Comparison of ENCODE assay signal across 10 mouse cellular contexts in the genomic region with DNA sequence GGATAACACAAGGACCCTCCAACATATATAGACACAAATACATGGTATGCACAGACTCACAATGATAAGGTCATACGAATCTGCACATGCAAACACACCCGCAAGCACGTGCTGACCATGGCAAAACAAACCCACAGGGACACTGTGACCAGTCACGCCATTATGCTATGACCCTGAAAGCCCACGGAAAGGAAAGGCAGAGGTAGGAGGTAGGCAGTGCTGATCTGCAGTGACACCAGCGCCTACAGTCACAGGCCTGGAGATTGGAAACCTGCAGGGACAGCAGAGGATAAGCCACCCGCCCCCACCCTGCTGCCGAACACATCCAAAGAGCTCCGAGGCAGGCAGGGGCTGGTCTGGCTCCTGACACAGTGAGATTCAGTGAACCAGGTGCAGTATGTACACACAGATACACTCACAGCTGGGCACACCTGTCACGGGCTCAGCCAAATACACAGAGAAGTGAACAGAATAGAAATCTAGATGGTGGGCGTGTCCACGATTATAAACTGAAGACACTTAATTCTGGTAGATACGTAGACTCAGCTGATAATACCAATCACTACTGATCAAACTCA. TPM values are rescaled to one million over a fixed set of nuclear protein-coding genes. Genes with fewer than 3 reads are reported as not detected.
DNase-seq lines count a peak whose midpoint lies in the region; ATAC-seq and TF ChIP-seq lines count a peak whose summit lies in the region.
"Had no signal": no experiment of that assay in that cellular context is flagged by ENCODE, and none has a peak within 500 bp of the region (broad histone marks: within the 10 kb centered on the region; RNA-seq: fewer than 3 reads in every experiment).

No protein-coding gene starts in this region.

- no peak for TF ChIP-seq CTCF in cortical plate, adult 2 months (IDR thresholded peaks at IDR 0.05; ENCODE audit: extremely low read depth, insufficient read depth, low read length)

- H3K4me2 ChIP-seq in hindbrain, embryonic 13.5 days = no peak overlapping the region
- H3K4me2 ChIP-seq in hindbrain, embryonic 11.5 days (replicated peaks; ENCODE audit: low read depth, low read length) = no peak overlapping the region
- H3K4me2 ChIP-seq in limb, embryonic 15.5 days = no peak overlapping the region
- H3K4me2 ChIP-seq: liver, embryonic 13.5 days had no signal

- H3K9ac ChIP-seq in hindbrain, embryonic 13.5 days = no peak overlapping the region
- H3K9ac ChIP-seq in hindbrain, embryonic 11.5 days (ENCODE audit: low read depth, low read length) = no peak overlapping the region
- no peak overlapping the region for H3K9ac ChIP-seq in ES-E14 (ENCODE audit: insufficient read depth, low read depth, low read length, poor library complexity, severe bottlenecking)
- H3K9ac ChIP-seq in limb, embryonic 15.5 days = no peak overlapping the region
- H3K9ac ChIP-seq: liver, embryonic 13.5 days had no signal

- no peaks in the 10 kb centered on the region for H3K27me3 ChIP-seq in hindbrain, embryonic 13.5 days
- no peaks in the 10 kb centered on the region for H3K27me3 ChIP-seq in hindbrain, embryonic 11.5 days (ENCODE audit: control insufficient read depth, insufficient read depth, low read length)
- no peaks in the 10 kb centered on the region for H3K27me3 ChIP-seq in limb, embryonic 15.5 days
- H3K27me3 ChIP-seq: liver, embryonic 13.5 days had no signal

- in situ Hi-C loops in ES-E14 (cut with MboI; ENCODE audit: low sequenced_read_pairs in 2 of 2, unreplicated experiment in 2 of 2) = no loop called here

- no peak overlapping the region for H3K4me3 ChIP-seq in hindbrain, embryonic 13.5 days
- H3K4me3 ChIP-seq in hindbrain, embryonic 11.5 days (ENCODE audit: low read depth, low read length) = no peak overlapping the region
- H3K4me3 ChIP-seq in ES-E14 (ENCODE audit: insufficient read depth in 1 of 2, low read depth in 1 of 2, low read length in 2 of 2, poor library complexity in 1 of 2, severe bottlenecking in 1 of 2) = no peak overlapping the region
- H3K4me3 ChIP-seq in cortical plate, adult 2 months (ENCODE audit: insufficient read depth, low read length) = no peak overlapping the region
- H3K4me3 ChIP-seq in limb, embryonic 15.5 days = no peak overlapping the region
- H3K4me3 ChIP-seq: liver, embryonic 13.5 days had no signal

- TF ChIP-seq POLR2A in cortical plate, adult 2 months (IDR thresholded peaks at IDR 0.05; ENCODE audit: extremely low read depth, insufficient read depth, low read length) = no peak

- DNase-seq in hindbrain, embryonic 11.5 days (ENCODE audit: low spot score) = no peak
- DNase-seq in ES-E14 (ENCODE audit: low read depth, low spot score) = no peak
- DNase-seq in adipocyte (ENCODE audit: low spot score) = no peak
- no peak for DNase-seq in right cerebral cortex, postnatal 4 days
- DNase-seq: liver, embryonic 13.5 days; thymus, postnatal 25 days had no signal

- peaks cover 86% of the 10 kb centered on the region for H3K4me1 ChIP-seq in hindbrain, embryonic 13.5 days (replicated peaks)
- peaks cover 22% of the 10 kb centered on the region for H3K4me1 ChIP-seq in hindbrain, embryonic 11.5 days (replicated peaks; ENCODE audit: control insufficient read depth, insufficient read depth, low read length)
- H3K4me1 ChIP-seq in ES-E14 (ENCODE audit: control insufficient read depth in 2 of 2, insufficient read depth in 2 of 2, low read length in 2 of 2, poor library complexity in 1 of 2) = peaks cover 22 to 55% of the 10 kb centered on the region in 2 experiments
- H3K4me1 ChIP-seq in cortical plate, adult 2 months (ENCODE audit: control insufficient read depth, insufficient read depth, low read length) = peaks cover 44% of the 10 kb centered on the region
- H3K4me1 ChIP-seq in limb, embryonic 15.5 days = peaks cover 97% of the 10 kb centered on the region

- WGBS in hindbrain, embryonic 13.5 days = 84% methylated on average over 13 of the region's 13 CpGs
- 92% methylated on average over 13 of the region's 13 CpGs for WGBS in hindbrain, embryonic 11.5 days
- WGBS in limb, embryonic 15.5 days = 76% methylated on average over 13 of the region's 13 CpGs

- peaks cover 14% of the 10 kb centered on the region for H3K36me3 ChIP-seq in hindbrain, embryonic 13.5 days
- no peaks in the 10 kb centered on the region for H3K36me3 ChIP-seq in hindbrain, embryonic 11.5 days (ENCODE audit: control insufficient read depth, insufficient read depth, low read length)
- H3K36me3 ChIP-seq in ES-E14 (ENCODE audit: control insufficient read depth, insufficient read depth, low read length, poor library complexity, severe bottlenecking) = peaks cover 50% of the 10 kb centered on the region
- H3K36me3 ChIP-seq in limb, embryonic 15.5 days = peaks cover 15% of the 10 kb centered on the region
- H3K36me3 ChIP-seq: liver, embryonic 13.5 days had no signal

- ATAC-seq in hindbrain, embryonic 13.5 days (ENCODE audit: low FRiP score) = no peak
- no peak for ATAC-seq in hindbrain, embryonic 11.5 days (ENCODE audit: low FRiP score)
- no peak for ATAC-seq in limb, embryonic 15.5 days (ENCODE audit: insufficient number of reproducible peaks, low FRiP score, low TSS enrichment, low read depth)

- no peaks in the 10 kb centered on the region for H3K9me3 ChIP-seq in hindbrain, embryonic 13.5 days
- H3K9me3 ChIP-seq in hindbrain, embryonic 11.5 days (ENCODE audit: control insufficient read depth, low read length) = no peaks in the 10 kb centered on the region
- H3K9me3 ChIP-seq in ES-E14 (ENCODE audit: control insufficient read depth, insufficient read depth, low read depth, low read length) = no peaks in the 10 kb centered on the region
- H3K9me3 ChIP-seq in limb, embryonic 15.5 days = no peaks in the 10 kb centered on the region
- H3K9me3 ChIP-seq: G1E; liver, embryonic 13.5 days had no signal

- H3K27ac ChIP-seq in hindbrain, embryonic 13.5 days = peak overlapping the region; percentile 85
- H3K27ac ChIP-seq in hindbrain, embryonic 11.5 days (ENCODE audit: low read depth, low read length) = no peak overlapping the region
- 0 out of 2 replicates have a peak overlapping the region, but pooled peaks have one; percentile 20 for H3K27ac ChIP-seq in ES-E14 (ENCODE audit: insufficient read depth, low read depth, low read length, poor library complexity, severe bottlenecking)
- H3K27ac ChIP-seq in cortical plate, adult 2 months (ENCODE audit: insufficient read depth, low read length) = peak overlapping the region; percentile 24; the same call in 1 of the 2 replicates
- peak overlapping the region; percentile 87; the same call in 1 of the 2 replicates for H3K27ac ChIP-seq in limb, embryonic 15.5 days
- H3K27ac ChIP-seq: liver, embryonic 13.5 days had no signal

TF ChIP-seq in ES-E14, 5 proteins besides CTCF, POLR2A, EP300 and RAD21:
- TF ChIP-seq HCFC1 (IDR thresholded peaks at IDR 0.05; ENCODE audit: borderline replicate concordance, insufficient read depth, low read length) (no peak), ZNF384 (IDR thresholded peaks at IDR 0.05; ENCODE audit: low read depth, low read length) (no peak), CHD2 (IDR thresholded peaks at IDR 0.05; ENCODE audit: low read depth, low read length) (no peak), MAFK (IDR thresholded peaks at IDR 0.05; ENCODE audit: insufficient read depth, low read depth, low read length) (no peak), ZC3H11A (IDR thresholded peaks at IDR 0.05; ENCODE audit: borderline replicate concordance, low read depth, low read length) (no peak)
TF ChIP-seq in ES-E14: peak in this region for 0.

RNA-seq across cellular contexts. Expression of a gene that starts 42.0 kb away (rescaled TPM):
- 11.0 and 12.5 TPM in 2 replicates for polyA plus RNA-seq in hindbrain, embryonic 13.5 days (2015; fragmentation: Nextera tagmentation; extraction: Ambion mirVana)
- 6.8 and 9.0 TPM in 2 replicates for polyA plus RNA-seq in hindbrain, embryonic 11.5 days (2014; fragmentation: Nextera tagmentation; extraction: Ambion mirVana)
- 61.8 and 88.9 TPM in 2 replicates for total RNA-seq in ES-E14 (2012; rRNA removed)
- polyA plus RNA-seq in cortical plate, adult 2 months (2012; rRNA removed) = 23.8 and 26.4 TPM in 2 replicates
- 10.7 and 13.2 TPM in 2 replicates for polyA plus RNA-seq in limb, embryonic 15.5 days (2015; fragmentation: Nextera tagmentation; extraction: Ambion mirVana)
